Mouse (Mus musculus) limb, embryonic 13.5 days (tissue): Measurements from ENCODE around the gene Pabpn1l. TPM values are rescaled to one million over a fixed set of nuclear protein-coding genes. Genes with fewer than 3 reads are reported as not detected.

Experiments used
- ATAC-seq: fragments of 200-750 bp; cut with Nextera tagmentation; 2 replicates; pipeline ENCODE4 v1.8.0; 2017; ENCODE audit warnings: low read depth, moderate number of reproducible peaks, moderate TSS enrichment; ENCODE audit not compliant: low FRiP score
- H3K27ac ChIP-seq: fragments of 300-500 bp; sonication (generic); 2 replicates; pipeline ENCODE4 v1.5.1; 2015; ENCODE audit warnings: inconsistent platforms, mild to moderate bottlenecking, moderate library complexity
- H3K27me3 ChIP-seq: fragments of 300-500 bp; sonication (generic); 2 replicates; pipeline ENCODE4 v1.6.1; 2015; ENCODE audit warnings: mild to moderate bottlenecking, inconsistent platforms
- H3K36me3 ChIP-seq: fragments of 300-500 bp; sonication (generic); 2 replicates; pipeline ENCODE4 v1.6.1; 2015; ENCODE audit warnings: inconsistent platforms, mild to moderate bottlenecking, moderate library complexity
- H3K4me1 ChIP-seq: fragments of 300-500 bp; sonication (generic); 2 replicates; pipeline ENCODE4 v1.6.1; 2015; ENCODE audit warnings: inconsistent platforms
- H3K4me2 ChIP-seq: fragments of 300-500 bp; sonication (generic); replicated peaks from 2 replicates; pipeline ENCODE4 v1.6.1; 2015; ENCODE audit warnings: inconsistent platforms, mild to moderate bottlenecking, moderate library complexity
- H3K4me3 ChIP-seq: fragments of 300-500 bp; sonication (generic); 2 replicates; pipeline ENCODE4 v1.5.1; 2015; ENCODE audit warnings: moderate library complexity, mild to moderate bottlenecking, inconsistent platforms
- H3K9ac ChIP-seq: fragments of 300-500 bp; sonication (generic); 2 replicates; pipeline ENCODE4 v1.6.1; 2015; ENCODE audit warnings: mild to moderate bottlenecking, inconsistent platforms
- H3K9me3 ChIP-seq: fragments of 300-500 bp; sonication (generic); 2 replicates; pipeline ENCODE4 v1.6.1; 2016; ENCODE audit warnings: inconsistent platforms
- WGBS: fragments of 180-500 bp; shearing (Covaris S2); methylation state at CpG from one replicate; pipeline ENCODE4 v1.1.7; 2015; 5-methylcytosine and 5-hydroxymethylcytosine counted together
- polyA plus RNA-seq: library from polyadenylated mRNA; unstranded; fragments of >200 nt; fragmentation: Nextera tagmentation; extraction: Ambion mirVana; gene quantifications from 2 replicates; pipeline ENCODE4 v1.2.1, GENCODE M21; 2015

Pabpn1l gene
- polyA plus RNA-seq, 1 experiment from 2014 or later = not detected

- no peak for ATAC-seq
- H3K9me3 ChIP-seq = no peaks in the 10 kb centered on the region
- peaks cover 4% of the 10 kb centered on the region; the same call in 1 of the 2 replicates for H3K27me3 ChIP-seq
- H3K9ac ChIP-seq = peak overlapping the region; percentile 31; the same call in 1 of the 2 replicates
- peaks cover under 1% of the 10 kb centered on the region; the same call in 1 of the 2 replicates for H3K4me1 ChIP-seq
- 55% methylated on average over 22 of the region's 22 CpGs for WGBS
- H3K27ac ChIP-seq = no peak overlapping the region
- peaks cover 26% of the 10 kb centered on the region for H3K36me3 ChIP-seq
- no peak overlapping the region for H3K4me3 ChIP-seq
- no peak overlapping the region; the same call in 1 of the 2 replicates for H3K4me2 ChIP-seq
Measured at GRCm38 (mm10) chr8:122630696-122631095, 8.2 kb upstream of the Pabpn1l start.

- no peak for ATAC-seq
- Histone ChIP-seq H3K27ac (no peak overlapping the region), H3K27me3 (peaks cover 4% of the 10 kb centered on the region; the same call in 1 of the 2 replicates), H3K4me2 (no peak overlapping the region), H3K36me3 (peaks cover 15% of the 10 kb centered on the region), H3K9ac (no peak overlapping the region), H3K4me1 (no peaks in the 10 kb centered on the region), H3K4me3 (no peak overlapping the region), H3K9me3 (no peaks in the 10 kb centered on the region)
- 43% methylated on average over 10 of the region's 10 CpGs for WGBS
Measured at GRCm38 (mm10) chr8:122629388-122629787, 6.8 kb upstream of the Pabpn1l start.

GRCm38 (mm10) chr8:122626896-122627295 is 4.4 kb upstream of the Pabpn1l start:
- no peak for ATAC-seq
- Histone ChIP-seq H3K27ac (no peak overlapping the region), H3K4me3 (no peak overlapping the region), H3K27me3 (peaks cover 4% of the 10 kb centered on the region; the same call in 1 of the 2 replicates), H3K4me2 (no peak overlapping the region), H3K9me3 (no peaks in the 10 kb centered on the region), H3K36me3 (no peaks in the 10 kb centered on the region), H3K4me1 (no peaks in the 10 kb centered on the region), H3K9ac (no peak overlapping the region)
- 79% methylated on average over 2 of the region's 2 CpGs for WGBS

GRCm38 (mm10) chr8:122625811-122626210 is 3.3 kb upstream of the Pabpn1l start:
- Histone ChIP-seq H3K9ac (no peak overlapping the region), H3K27me3 (peaks cover 4% of the 10 kb centered on the region; the same call in 1 of the 2 replicates), H3K36me3 (no peaks in the 10 kb centered on the region), H3K9me3 (no peaks in the 10 kb centered on the region), H3K4me1 (no peaks in the 10 kb centered on the region), H3K4me2 (no peak overlapping the region), H3K4me3 (no peak overlapping the region), H3K27ac (no peak overlapping the region)
- no peak for ATAC-seq
- WGBS = 70% methylated on average over 9 of the region's 9 CpGs

- no peaks in the 10 kb centered on the region for H3K27me3 ChIP-seq
- H3K4me3 ChIP-seq = no peak overlapping the region
- no peaks in the 10 kb centered on the region for H3K36me3 ChIP-seq
- 68% methylated on average over 5 of the region's 5 CpGs for WGBS
- H3K4me2 ChIP-seq = no peak overlapping the region
- H3K9ac ChIP-seq = no peak overlapping the region
- H3K27ac ChIP-seq = no peak overlapping the region
- H3K4me1 ChIP-seq = peaks cover 7% of the 10 kb centered on the region
- no peak for ATAC-seq
- H3K9me3 ChIP-seq = no peaks in the 10 kb centered on the region
Measured at GRCm38 (mm10) chr8:122624653-122625052, 2.1 kb upstream of the Pabpn1l start.

- Histone ChIP-seq H3K9me3 (no peaks in the 10 kb centered on the region), H3K36me3 (no peaks in the 10 kb centered on the region), H3K9ac (peak overlapping the region; percentile 31; the same call in 1 of the 2 replicates), H3K4me1 (peaks cover 13% of the 10 kb centered on the region), H3K4me2 (no peak overlapping the region), H3K4me3 (no peak overlapping the region), H3K27me3 (no peaks in the 10 kb centered on the region), H3K27ac (no peak overlapping the region)
- 92% methylated on average over 17 of the region's 17 CpGs for WGBS
- no peak for ATAC-seq
Measured at GRCm38 (mm10) chr8:122623844-122624642, 1.5 kb upstream of the Pabpn1l start.

GRCm38 (mm10) chr8:122620446-122620845 is 2.1 kb downstream of the Pabpn1l start:
- Histone ChIP-seq H3K27ac (no peak overlapping the region), H3K36me3 (peaks cover under 1% of the 10 kb centered on the region; the same call in 1 of the 2 replicates), H3K4me2 (no peak overlapping the region), H3K9ac (no peak overlapping the region), H3K4me3 (no peak overlapping the region), H3K4me1 (peaks cover 41% of the 10 kb centered on the region), H3K9me3 (no peaks in the 10 kb centered on the region), H3K27me3 (no peaks in the 10 kb centered on the region)
- no peak for ATAC-seq
- 24% methylated on average over 5 of the region's 5 CpGs for WGBS

GRCm38 (mm10) chr8:122618660-122619378 is 3.7 kb downstream of the Pabpn1l start:
- 76% methylated on average over 6 of the region's 6 CpGs for WGBS
- Histone ChIP-seq H3K4me2 (no peak overlapping the region), H3K36me3 (peaks cover 14% of the 10 kb centered on the region), H3K9ac (no peak overlapping the region), H3K9me3 (no peaks in the 10 kb centered on the region), H3K27me3 (no peaks in the 10 kb centered on the region), H3K27ac (no peak overlapping the region), H3K4me1 (peaks cover 43% of the 10 kb centered on the region), H3K4me3 (no peak overlapping the region)
- ATAC-seq = no peak

- Histone ChIP-seq H3K27me3 (no peaks in the 10 kb centered on the region), H3K4me2 (no peak overlapping the region), H3K9ac (no peak overlapping the region), H3K9me3 (no peaks in the 10 kb centered on the region), H3K4me1 (peaks cover 43% of the 10 kb centered on the region), H3K36me3 (peaks cover 17% of the 10 kb centered on the region), H3K4me3 (no peak overlapping the region), H3K27ac (no peak overlapping the region)
- 22% methylated on average over 5 of the region's 7 CpGs for WGBS
- ATAC-seq = peak; percentile 38; the same call in 1 of the 2 replicates
Measured at GRCm38 (mm10) chr8:122617947-122618546, 4.5 kb downstream of the Pabpn1l start.

- peaks cover 53% of the 10 kb centered on the region for H3K4me1 ChIP-seq
- WGBS = 56% methylated on average over 9 of the region's 9 CpGs
- ATAC-seq = 0 out of 2 replicates have a peak, but pooled peaks have one; percentile 4
- no peak overlapping the region; the same call in 1 of the 2 replicates for H3K9ac ChIP-seq
- no peaks in the 10 kb centered on the region for H3K27me3 ChIP-seq
- peaks cover 17% of the 10 kb centered on the region for H3K36me3 ChIP-seq
- peak overlapping the region; percentile 61 for H3K27ac ChIP-seq
- H3K4me3 ChIP-seq = no peak overlapping the region
- no peaks in the 10 kb centered on the region for H3K9me3 ChIP-seq
- H3K4me2 ChIP-seq = peak overlapping the region; percentile 3; the same call in 1 of the 2 replicates
Measured at GRCm38 (mm10) chr8:122616181-122616905, 6.2 kb downstream of the Pabpn1l start.

- no peaks in the 10 kb centered on the region for H3K9me3 ChIP-seq
- H3K36me3 ChIP-seq = peaks cover 17% of the 10 kb centered on the region
- H3K27me3 ChIP-seq = no peaks in the 10 kb centered on the region
- peak; percentile 96 for ATAC-seq
- peak within 1 kb of the TSS; percentile 76 for H3K4me3 ChIP-seq
- H3K9ac ChIP-seq = peak within 1 kb of the TSS; percentile 81
- under 1% methylated on average over 56 of the region's 57 CpGs for WGBS
- H3K4me1 ChIP-seq = peaks cover 33% of the 10 kb centered on the region
- H3K4me2 ChIP-seq = peak within 1 kb of the TSS; percentile 92
- H3K27ac ChIP-seq = peak within 1 kb of the TSS; percentile 67
Measured at GRCm38 (mm10) chr8:122611295-122612133, 11.0 kb downstream of the Pabpn1l start, which contains the start of the genes Galns and Trappc2l. Gene Galns (minus strand): TSS chr8:122611463. Gene Trappc2l (plus strand): TSS chr8:122611640.
